Mouse (Mus musculus): ENCODE data around the gene Ptprn2. TPM values are rescaled to one million over a fixed set of nuclear protein-coding genes. Genes with fewer than 3 reads are reported as not detected.

Ptprn2 gene
- total and polyA plus RNA-seq, 2 experiments from 2014 or later: 18.4 to 101 TPM

GRCm38 (mm10) chr12:117242181-117242580 lies 756.7 kb downstream of the Ptprn2 start:
- WGBS: 35% methylated on average over 7 of the region's 7 CpGs
- Histone ChIP-seq H3K27me3 (ENCODE audit: insufficient read depth, low read length) (no peaks in the 10 kb centered on the region), H3K9ac (replicated peaks; ENCODE audit: low read length) (no peak overlapping the region), H3K4me3 (ENCODE audit: low read length) (no peak overlapping the region), H3K27ac (no peak overlapping the region), H3K36me3 (ENCODE audit: insufficient read depth, low read length) (no peaks in the 10 kb centered on the region), H3K4me2 (ENCODE audit: low read depth, low read length) (no peak overlapping the region), H3K4me1 (ENCODE audit: insufficient read depth, low read length) (no peaks in the 10 kb centered on the region), H3K9me3 (ENCODE audit: low read length) (no peaks in the 10 kb centered on the region)
- ATAC-seq (no peak), DNase-seq (ENCODE audit: low spot score) (no peak)
- no peak for TF ChIP-seq CTCF (IDR thresholded peaks at IDR 0.05; ENCODE audit: low read depth)

DNA sequence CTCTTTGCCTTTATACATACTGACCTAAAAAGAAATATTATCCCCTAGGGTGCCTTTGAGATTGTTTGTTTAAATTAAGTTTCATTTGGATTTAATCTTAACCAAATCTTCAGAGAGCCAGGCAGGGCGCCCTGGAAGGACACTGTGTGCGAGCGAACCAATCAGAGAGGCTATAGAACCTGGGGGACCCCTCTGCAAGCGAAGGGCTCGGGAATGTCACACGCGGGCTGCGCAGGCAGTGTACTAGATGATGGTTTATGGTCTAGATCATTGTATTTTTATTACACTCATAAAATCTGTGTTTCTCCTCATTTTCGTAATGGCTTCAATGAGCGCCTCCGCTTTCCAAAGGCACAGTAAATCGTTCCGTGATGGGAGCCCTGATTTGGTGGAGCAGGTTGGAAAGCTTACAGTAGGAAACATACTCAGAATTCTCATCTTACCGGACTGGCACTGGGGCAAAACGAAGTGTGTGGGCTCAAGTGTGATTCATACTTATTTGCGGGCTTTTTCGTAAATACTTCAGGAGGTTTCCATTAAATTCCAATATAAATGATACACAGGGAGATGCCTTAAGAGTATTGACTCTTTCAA lies 760.5 kb downstream of the Ptprn2 start:
- no peaks in the 10 kb centered on the region for H3K9me3 ChIP-seq (ENCODE audit: low read length)
- DNase-seq (ENCODE audit: low spot score) (peak; percentile 30), ATAC-seq (peak; percentile 55; the same call in 1 of the 2 replicates)
- no peak overlapping the region for H3K4me2 ChIP-seq (ENCODE audit: low read depth, low read length)
- no peak overlapping the region for H3K27ac ChIP-seq
- H3K9ac ChIP-seq (replicated peaks; ENCODE audit: low read length): no peak overlapping the region
- no peaks in the 10 kb centered on the region for H3K4me1 ChIP-seq (ENCODE audit: insufficient read depth, low read length)
- H3K27me3 ChIP-seq (ENCODE audit: insufficient read depth, low read length): no peaks in the 10 kb centered on the region
- TF ChIP-seq CTCF (IDR thresholded peaks at IDR 0.05; ENCODE audit: low read depth): no peak
- 74% methylated on average over 17 of the region's 17 CpGs for WGBS
- H3K36me3 ChIP-seq (ENCODE audit: insufficient read depth, low read length): no peaks in the 10 kb centered on the region
- H3K4me3 ChIP-seq (ENCODE audit: low read length): no peak overlapping the region

DNA sequence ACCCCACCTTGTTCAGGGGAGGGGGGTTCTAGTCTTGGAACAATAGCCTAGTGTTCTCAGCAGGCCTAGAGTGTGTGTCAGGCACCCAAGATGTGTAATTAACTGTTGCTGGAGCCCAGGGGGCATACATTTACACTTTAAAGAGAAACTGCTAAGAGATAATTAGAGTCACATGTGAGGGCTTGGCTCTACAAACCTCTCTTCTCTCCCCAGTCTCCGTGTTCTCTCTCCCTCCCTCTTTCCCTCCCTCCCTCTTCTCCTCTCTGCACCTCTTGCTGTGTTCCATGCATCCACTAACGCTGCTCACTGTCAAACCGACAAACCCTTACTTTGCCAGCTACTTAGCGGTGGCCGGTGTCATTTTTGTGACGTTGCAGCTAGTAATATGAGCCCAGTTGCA lies 764.9 kb downstream of the Ptprn2 start:
- DNase-seq (ENCODE audit: low spot score) (no peak), ATAC-seq (0 out of 2 replicates have a peak, but pooled peaks have one; percentile 31)
- 17% methylated on average over 6 of the region's 6 CpGs for WGBS
- Histone ChIP-seq H3K4me2 (ENCODE audit: low read depth, low read length) (no peak overlapping the region), H3K4me3 (ENCODE audit: low read length) (no peak overlapping the region), H3K27ac (no peak overlapping the region), H3K36me3 (ENCODE audit: insufficient read depth, low read length) (no peaks in the 10 kb centered on the region), H3K4me1 (ENCODE audit: insufficient read depth, low read length) (no peaks in the 10 kb centered on the region; the same call in 1 of the 2 replicates), H3K9ac (replicated peaks; ENCODE audit: low read length) (no peak overlapping the region), H3K27me3 (ENCODE audit: insufficient read depth, low read length) (no peaks in the 10 kb centered on the region), H3K9me3 (ENCODE audit: low read length) (no peaks in the 10 kb centered on the region)
- no peak for TF ChIP-seq CTCF (IDR thresholded peaks at IDR 0.05; ENCODE audit: low read depth)

- H3K27me3 ChIP-seq (ENCODE audit: insufficient read depth, low read length): no peaks in the 10 kb centered on the region
- H3K9me3 ChIP-seq (ENCODE audit: low read length): no peaks in the 10 kb centered on the region
- no peak for TF ChIP-seq CTCF (IDR thresholded peaks at IDR 0.05; ENCODE audit: low read depth)
- no peak overlapping the region for H3K4me3 ChIP-seq (ENCODE audit: low read length)
- WGBS: 29% methylated on average over 11 of the region's 11 CpGs
- H3K4me2 ChIP-seq (ENCODE audit: low read depth, low read length): no peak overlapping the region
- ATAC-seq (no peak), DNase-seq (ENCODE audit: low spot score) (no peak)
- no peaks in the 10 kb centered on the region for H3K36me3 ChIP-seq (ENCODE audit: insufficient read depth, low read length)
- no peak overlapping the region for H3K27ac ChIP-seq
- no peaks in the 10 kb centered on the region; the same call in 1 of the 2 replicates for H3K4me1 ChIP-seq (ENCODE audit: insufficient read depth, low read length)
- H3K9ac ChIP-seq (replicated peaks; ENCODE audit: low read length): no peak overlapping the region
These were observed 766.3 kb downstream of the Ptprn2 start for GRCm38 (mm10) chr12:117251663-117252425.

DNA sequence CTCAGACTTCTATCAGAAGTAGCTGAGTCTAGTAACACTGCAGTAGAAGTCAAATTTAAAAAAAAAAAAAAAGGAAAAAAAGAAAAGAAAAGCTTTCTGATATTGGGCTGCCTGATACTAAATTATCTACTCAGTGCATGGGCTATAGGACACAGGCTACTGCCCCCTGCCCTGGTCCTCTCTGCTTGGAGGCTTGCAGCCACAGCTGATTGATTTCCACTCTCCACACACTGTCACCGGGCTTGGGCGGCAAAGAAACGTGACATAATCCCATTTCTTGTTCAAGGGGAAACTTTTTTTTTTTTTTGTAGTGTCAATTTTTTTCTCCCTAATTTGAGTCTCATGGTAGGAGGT lies 766.9 kb downstream of the Ptprn2 start:
- WGBS: 13% methylated on average over 3 of the region's 3 CpGs
- Histone ChIP-seq H3K4me3 (ENCODE audit: low read length) (no peak overlapping the region), H3K4me2 (ENCODE audit: low read depth, low read length) (no peak overlapping the region), H3K27ac (no peak overlapping the region), H3K9me3 (ENCODE audit: low read length) (no peaks in the 10 kb centered on the region), H3K27me3 (ENCODE audit: insufficient read depth, low read length) (no peaks in the 10 kb centered on the region), H3K36me3 (ENCODE audit: insufficient read depth, low read length) (no peaks in the 10 kb centered on the region), H3K9ac (replicated peaks; ENCODE audit: low read length) (no peak overlapping the region), H3K4me1 (ENCODE audit: insufficient read depth, low read length) (peaks cover 5% of the 10 kb centered on the region)
- DNase-seq (ENCODE audit: low spot score): no peak
- ATAC-seq: no peak
- TF ChIP-seq CTCF (IDR thresholded peaks at IDR 0.05; ENCODE audit: low read depth): no peak

- H3K36me3 ChIP-seq (ENCODE audit: insufficient read depth, low read length): no peaks in the 10 kb centered on the region
- TF ChIP-seq CTCF (IDR thresholded peaks at IDR 0.05; ENCODE audit: low read depth): no peak
- DNase-seq (ENCODE audit: low spot score) (no peak), ATAC-seq (no peak)
- no peaks in the 10 kb centered on the region for H3K9me3 ChIP-seq (ENCODE audit: low read length)
- H3K9ac ChIP-seq (replicated peaks; ENCODE audit: low read length): no peak overlapping the region
- WGBS: 73% methylated on average over 9 of the region's 9 CpGs
- H3K4me2 ChIP-seq (ENCODE audit: low read depth, low read length): no peak overlapping the region
- H3K27me3 ChIP-seq (ENCODE audit: insufficient read depth, low read length): no peaks in the 10 kb centered on the region
- H3K27ac ChIP-seq: no peak overlapping the region
- H3K4me3 ChIP-seq (ENCODE audit: low read length): no peak overlapping the region
- peaks cover 16% of the 10 kb centered on the region for H3K4me1 ChIP-seq (ENCODE audit: insufficient read depth, low read length)
These were observed 768.8 kb downstream of the Ptprn2 start for GRCm38 (mm10) chr12:117254356-117254755.

GRCm38 (mm10) chr12:117255325-117255724 lies 769.8 kb downstream of the Ptprn2 start:
- peak; percentile 29 for ATAC-seq
- WGBS: 28% methylated on average over 6 of the region's 6 CpGs
- no peak overlapping the region for H3K27ac ChIP-seq

More at GRCm38 (mm10) chr12:117255325-117255724, 769.8 kb downstream of the Ptprn2 start:
- Histone ChIP-seq H3K9ac (replicated peaks; ENCODE audit: low read length) (no peak overlapping the region), H3K4me1 (ENCODE audit: insufficient read depth, low read length) (peaks cover 16% of the 10 kb centered on the region), H3K4me3 (ENCODE audit: low read length) (no peak overlapping the region), H3K9me3 (ENCODE audit: low read length) (no peaks in the 10 kb centered on the region), H3K27me3 (ENCODE audit: insufficient read depth, low read length) (no peaks in the 10 kb centered on the region), H3K4me2 (ENCODE audit: low read depth, low read length) (no peak overlapping the region), H3K36me3 (ENCODE audit: insufficient read depth, low read length) (no peaks in the 10 kb centered on the region)
- no peak for DNase-seq (ENCODE audit: low spot score)
- no peak for TF ChIP-seq CTCF (IDR thresholded peaks at IDR 0.05; ENCODE audit: low read depth)
